Mouse (Mus musculus) frontal cortex, adult 2 months (tissue): ENCODE results near the gene Olfr9. TPM values are rescaled to one million over a fixed set of nuclear protein-coding genes. Genes with fewer than 3 reads are reported as not detected.
"Not testable (repeated sequence)": the region's sequence is repeated elsewhere in the genome, so short reads cannot be mapped to it uniquely, and the experiment has no call there.

Experiments
- DNase-seq, 2 experiments: peaks; one replicate each; pipeline ENCODE4 v3.0.0; 2022; ENCODE audit warnings: low spot score in 1 of 2; ENCODE audit errors: extremely low spot score in 1 of 2
- polyA plus RNA-seq: library from polyadenylated mRNA; depleted of rRNA; stranded (reverse); fragments of >200 nt; gene quantifications from 2 replicates; pipeline ENCODE4 v1.2.3, GENCODE M21; 2012; rRNA removed

Gene Olfr9
- polyA plus RNA-seq, 1 experiment = not detected

DNA sequence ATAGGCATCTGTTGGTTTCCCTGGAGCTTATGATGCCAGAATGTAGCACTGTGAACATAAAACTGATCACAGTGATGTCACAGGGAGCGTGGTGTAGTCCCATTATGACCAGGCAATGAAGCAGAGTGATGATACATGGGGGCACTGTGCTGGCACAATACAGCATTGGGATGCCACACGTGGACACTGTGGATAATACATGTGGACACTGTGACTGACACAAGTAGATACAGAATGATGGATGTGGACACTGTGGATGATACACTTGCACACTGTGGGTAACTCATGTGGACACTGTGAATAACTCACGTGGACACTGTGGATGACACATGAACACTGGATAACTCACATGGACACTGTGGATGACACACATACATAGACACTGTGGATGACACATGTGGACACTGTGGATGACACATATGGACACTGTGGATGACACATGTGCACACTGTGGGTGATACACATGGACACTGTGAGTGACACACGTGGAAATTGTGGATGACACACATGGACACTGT is 7.4 kb downstream of the Olfr9 start:
- DNase-seq = no peak

DNA sequence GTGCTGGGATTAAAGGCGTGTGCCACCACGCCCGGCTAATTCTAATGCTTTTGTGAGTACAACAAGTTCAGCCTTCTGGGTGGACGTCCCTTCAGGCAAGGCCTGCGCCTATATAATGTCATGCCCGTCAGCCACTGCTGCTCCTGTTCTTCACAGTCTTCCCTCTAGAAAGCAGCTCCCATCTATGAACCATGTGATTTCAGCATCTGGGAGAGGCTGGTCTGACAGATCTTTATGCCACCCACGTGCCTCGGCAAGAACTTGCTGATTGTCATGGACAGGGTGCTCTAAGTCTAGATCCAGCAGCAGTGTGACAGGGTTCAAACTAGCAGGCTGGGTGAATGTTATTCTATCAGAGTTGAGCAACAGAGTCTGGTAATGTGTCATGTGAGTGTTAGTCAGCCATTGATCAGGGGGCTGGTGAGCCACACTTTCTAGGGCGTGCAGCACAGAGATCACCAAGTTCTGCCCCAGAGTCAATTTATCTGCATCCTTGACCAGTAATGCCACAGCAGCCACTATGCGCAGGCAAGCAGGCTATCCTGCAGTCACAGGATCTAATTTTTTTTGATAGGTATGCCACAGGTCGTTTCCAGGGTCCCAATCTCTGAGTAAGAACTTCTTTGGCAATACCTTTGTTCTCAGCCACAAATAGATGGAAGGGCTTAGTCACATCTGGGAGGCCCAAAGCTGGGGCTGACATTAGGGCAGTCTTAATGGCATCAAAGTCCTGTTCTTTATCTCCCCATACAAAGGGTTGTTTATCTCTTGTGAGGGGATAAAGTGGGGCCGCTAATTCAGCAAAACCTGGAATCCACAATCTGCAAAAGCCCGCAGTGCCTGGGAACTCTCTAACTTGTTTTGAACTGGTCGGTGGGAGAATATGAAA is 15.0 kb downstream of the Olfr9 start:
- no peak for DNase-seq

DNA sequence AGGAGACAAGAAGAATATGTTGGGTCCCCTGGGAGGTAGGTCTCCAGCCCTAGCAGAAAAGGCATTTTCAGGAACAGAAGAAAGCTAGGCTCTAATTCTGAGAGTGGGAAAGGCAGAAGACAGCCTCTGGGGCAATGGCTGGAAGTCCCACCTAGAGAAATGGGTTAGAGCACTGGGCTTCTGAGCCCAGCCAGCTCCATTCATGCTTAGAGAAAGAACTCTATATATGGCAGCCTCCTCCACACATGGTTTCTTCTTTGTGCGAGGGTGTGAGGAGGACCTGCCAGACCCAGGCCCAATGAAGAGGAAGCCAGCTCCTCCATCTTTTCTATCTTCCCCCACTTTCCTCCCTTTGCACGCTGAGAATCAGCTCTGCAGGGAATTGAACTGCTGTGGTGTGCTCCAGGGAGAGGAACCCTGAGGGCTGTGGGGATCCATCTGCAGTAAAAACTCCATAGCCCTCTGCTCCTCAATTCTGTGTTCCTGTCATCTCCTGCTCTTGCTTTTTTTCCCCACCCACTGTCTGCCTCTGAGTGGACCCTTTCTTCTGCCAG is 21.1 kb downstream of the Olfr9 start, which contains the start of gene Olfr763:
TSS of gene Olfr763 (plus strand) at position 504 of the 554 bp plus-strand sequence.
- no peak for DNase-seq

DNA sequence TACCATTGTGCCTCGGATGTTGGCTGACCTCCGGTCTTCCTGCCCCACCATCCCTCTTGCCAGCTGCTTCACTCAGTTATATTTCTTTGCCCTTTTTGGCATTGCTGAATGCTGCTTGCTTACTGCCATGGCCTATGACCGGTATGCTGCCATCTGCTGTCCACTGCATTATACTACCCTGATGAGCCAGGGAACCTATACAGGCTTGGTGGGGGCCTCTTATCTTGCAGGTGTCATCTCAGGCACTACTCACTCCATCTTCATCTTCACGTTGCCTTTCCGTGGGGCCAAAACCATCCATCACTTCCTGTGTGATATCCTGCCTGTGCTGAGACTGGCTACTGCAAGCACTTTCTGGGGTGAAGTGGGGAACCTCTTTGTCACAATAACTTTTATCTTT is 22.3 kb downstream of the Olfr9 start:
- DNase-seq = not testable (repeated sequence)

DNA sequence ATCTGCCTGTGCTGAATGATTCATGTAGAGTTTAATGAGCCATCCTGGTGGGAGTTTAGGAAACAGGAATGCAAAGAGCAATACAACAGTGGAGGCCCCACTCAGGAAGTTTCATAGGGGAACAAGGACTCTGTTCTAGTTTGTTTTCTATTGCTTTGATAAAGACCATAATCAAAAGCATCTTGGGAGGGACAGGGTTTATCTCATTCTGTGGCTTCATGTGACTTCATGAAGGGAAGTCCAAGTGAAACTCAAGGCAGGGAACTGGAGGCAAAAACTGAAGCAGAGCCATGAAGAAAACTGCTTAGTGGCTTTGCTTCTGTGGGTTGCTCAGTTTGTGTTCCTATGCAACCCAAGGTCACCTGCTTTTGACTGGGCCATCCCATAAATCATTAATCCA is 25.2 kb downstream of the Olfr9 start:
- DNase-seq = no peak

DNA sequence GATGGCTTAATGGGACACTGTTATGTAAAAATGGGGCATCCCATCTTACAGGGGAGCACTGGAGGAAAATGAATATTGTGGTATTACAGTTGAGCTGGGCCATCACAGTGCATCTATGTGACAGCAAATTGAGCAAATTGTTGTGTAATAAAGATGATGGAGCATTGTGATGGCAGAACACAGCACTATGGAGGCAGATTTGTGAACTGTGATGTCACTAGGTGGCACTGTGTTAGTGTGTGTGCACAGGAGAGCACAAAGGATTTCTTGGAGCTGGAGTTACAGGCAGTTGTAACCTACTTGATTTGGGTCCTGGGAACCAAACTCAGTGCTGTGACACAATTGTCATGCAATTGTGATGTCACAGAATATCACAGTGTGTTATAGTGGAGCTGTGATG is 34.1 kb downstream of the Olfr9 start:
- DNase-seq = no peak

DNA sequence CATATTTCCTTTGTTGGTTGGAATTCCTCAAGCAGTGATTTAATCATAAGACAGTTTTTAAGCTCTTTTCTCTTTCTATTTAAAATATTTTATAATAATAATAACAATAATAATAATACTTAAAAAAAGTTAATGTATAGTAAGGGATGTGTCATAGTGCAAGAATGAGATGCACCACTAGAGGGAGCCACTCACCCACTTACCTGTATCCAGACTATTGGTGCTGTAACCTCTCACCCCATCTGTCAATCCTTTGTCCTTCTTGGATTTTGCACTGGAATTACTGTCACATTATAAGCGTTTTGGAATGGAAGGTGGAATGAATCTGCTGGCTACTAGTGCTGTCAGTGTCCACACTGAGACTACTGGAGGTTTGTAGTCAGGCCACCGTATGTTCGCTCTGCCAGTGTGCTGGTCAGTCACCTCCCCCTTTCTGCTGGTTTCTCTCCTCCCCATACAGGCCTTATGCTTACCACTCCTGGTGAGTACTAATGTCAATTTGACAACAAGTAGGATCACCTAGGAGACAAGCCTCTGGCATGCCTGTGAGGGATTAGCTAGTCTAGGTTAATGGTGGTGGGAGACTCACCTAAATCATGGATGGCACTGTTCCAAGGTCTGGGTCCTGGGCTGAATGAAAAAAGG is 36.9 kb downstream of the Olfr9 start:
- DNase-seq = peak in 1 of 2 experiments; percentile 74

DNA sequence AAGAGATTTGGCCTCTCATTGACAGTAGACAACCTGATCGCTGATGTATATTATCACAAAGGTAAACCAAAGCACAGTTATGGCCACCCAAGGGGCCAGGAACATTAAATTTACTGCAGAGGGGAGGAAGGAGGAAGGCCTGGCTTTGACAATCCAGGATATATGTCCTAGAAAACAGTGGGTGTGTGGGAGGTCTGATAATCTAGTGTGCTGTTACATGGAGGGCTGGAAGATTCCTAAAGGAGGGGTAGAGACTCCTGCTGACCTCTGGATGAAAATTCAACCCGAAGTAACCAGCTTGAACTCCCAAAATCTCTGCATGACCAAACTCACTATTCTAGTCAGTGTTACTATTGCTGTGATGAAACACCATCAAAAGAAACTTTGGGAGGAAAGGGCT is 39.1 kb downstream of the Olfr9 start:
- DNase-seq = no peak

DNA sequence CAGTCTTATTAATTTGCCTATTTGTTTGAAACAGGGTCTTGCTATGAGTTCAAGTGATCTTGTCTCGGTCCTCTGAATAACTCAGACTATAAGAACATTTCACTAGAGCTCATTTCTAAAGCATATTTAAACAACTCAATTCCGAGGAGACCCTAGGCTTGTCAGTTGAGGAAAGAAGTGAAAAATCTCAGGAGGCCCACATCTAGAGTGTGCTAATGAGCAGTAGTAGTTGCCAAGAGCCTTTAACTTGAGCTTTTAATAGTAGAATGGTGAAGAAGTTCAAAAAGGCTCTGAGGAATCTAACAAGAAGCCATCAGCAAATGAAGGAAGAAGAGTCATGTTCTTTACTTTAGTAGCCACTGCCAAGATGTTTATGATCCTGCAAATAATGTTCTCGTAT is 50.6 kb downstream of the Olfr9 start, which contains the start of gene Olfr764-ps1:
TSS of gene Olfr764-ps1 (minus strand) at position 101 of the 400 bp plus-strand sequence.
- DNase-seq = no peak

Other genes starting within 250 kb of the Olfr9 start
- 14.8 and 15.6 TPM in 2 replicates for gene Dgka, start 244.6 kb upstream of the Olfr9 start, polyA plus RNA-seq
- 38.3 and 44.6 TPM in 2 replicates for gene Pym1, start 241.5 kb upstream of the Olfr9 start, polyA plus RNA-seq
- gene Mmp19, start 198.5 kb upstream of the Olfr9 start, polyA plus RNA-seq = 2.4 and 3.4 TPM in 2 replicates
- gene Dnajc14, start 185.4 kb upstream of the Olfr9 start, polyA plus RNA-seq = 24.2 and 25.3 TPM in 2 replicates
- 21.8 and 22.3 TPM in 2 replicates for gene Tmem198b, start 185.1 kb upstream of the Olfr9 start, polyA plus RNA-seq
- gene Sarnp, start 172.1 kb upstream of the Olfr9 start, polyA plus RNA-seq = 55.8 and 69.0 TPM in 2 replicates
- gene Ormdl2, start 167.8 kb upstream of the Olfr9 start, polyA plus RNA-seq = 15.3 and 17.3 TPM in 2 replicates
- 17.0 and 17.2 TPM in 2 replicates for gene Gdf11, start 97.7 kb upstream of the Olfr9 start, polyA plus RNA-seq
- 82.7 and 95.6 TPM in 2 replicates for gene Cd63, start 88.4 kb upstream of the Olfr9 start, polyA plus RNA-seq
- 12.3 and 15.7 TPM in 2 replicates for gene Rdh5, start 66.5 kb upstream of the Olfr9 start, polyA plus RNA-seq
- 233 and 273 TPM in 2 replicates for gene Bloc1s1, start 65.4 kb upstream of the Olfr9 start, polyA plus RNA-seq
- 23.4 and 26.8 TPM in 2 replicates for gene Itga7, start 55.6 kb upstream of the Olfr9 start, polyA plus RNA-seq
- not detected in 2 replicates for gene Mettl7b, start 28.4 kb upstream of the Olfr9 start, polyA plus RNA-seq
- 0.04 TPM in 1 of 2 replicates, not detected in the other for gene Olfr763, start 21.4 kb downstream of the Olfr9 start, polyA plus RNA-seq
- gene Olfr764-ps1, start 50.5 kb downstream of the Olfr9 start, polyA plus RNA-seq = not detected in 2 replicates
- not detected in 2 replicates for gene Olfr765, start 60.6 kb downstream of the Olfr9 start, polyA plus RNA-seq
- not detected in 2 replicates for gene Olfr766-ps1, start 79.5 kb downstream of the Olfr9 start, polyA plus RNA-seq
- not detected in 2 replicates for gene Olfr767, start 93.5 kb downstream of the Olfr9 start, polyA plus RNA-seq
- not detected in 2 replicates for gene Olfr768, start 109.9 kb downstream of the Olfr9 start, polyA plus RNA-seq
- gene Olfr769, start 128.4 kb downstream of the Olfr9 start, polyA plus RNA-seq = not detected in 2 replicates
- not detected in 2 replicates for gene Olfr770, start 149.6 kb downstream of the Olfr9 start, polyA plus RNA-seq
- gene Olfr771, start 175.3 kb downstream of the Olfr9 start, polyA plus RNA-seq = not detected in 2 replicates
- not detected in 2 replicates for gene Olfr772, start 188.5 kb downstream of the Olfr9 start, polyA plus RNA-seq
- gene Olfr773, start 198.0 kb downstream of the Olfr9 start, polyA plus RNA-seq = not detected in 2 replicates
- gene Olfr774, start 246.8 kb downstream of the Olfr9 start, polyA plus RNA-seq = not detected in 2 replicates